Mouse (Mus musculus) cerebellum, adult 8-10 months (tissue): ENCODE data around the gene Mapk10.
A peak's percentile ranks its signal among the peaks of the same experiment; 100 is the strongest.

Experiments
- DNase-seq: peaks from one replicate; pipeline ENCODE4 v3.0.0; 2022

The Mapk10 gene

DNA sequence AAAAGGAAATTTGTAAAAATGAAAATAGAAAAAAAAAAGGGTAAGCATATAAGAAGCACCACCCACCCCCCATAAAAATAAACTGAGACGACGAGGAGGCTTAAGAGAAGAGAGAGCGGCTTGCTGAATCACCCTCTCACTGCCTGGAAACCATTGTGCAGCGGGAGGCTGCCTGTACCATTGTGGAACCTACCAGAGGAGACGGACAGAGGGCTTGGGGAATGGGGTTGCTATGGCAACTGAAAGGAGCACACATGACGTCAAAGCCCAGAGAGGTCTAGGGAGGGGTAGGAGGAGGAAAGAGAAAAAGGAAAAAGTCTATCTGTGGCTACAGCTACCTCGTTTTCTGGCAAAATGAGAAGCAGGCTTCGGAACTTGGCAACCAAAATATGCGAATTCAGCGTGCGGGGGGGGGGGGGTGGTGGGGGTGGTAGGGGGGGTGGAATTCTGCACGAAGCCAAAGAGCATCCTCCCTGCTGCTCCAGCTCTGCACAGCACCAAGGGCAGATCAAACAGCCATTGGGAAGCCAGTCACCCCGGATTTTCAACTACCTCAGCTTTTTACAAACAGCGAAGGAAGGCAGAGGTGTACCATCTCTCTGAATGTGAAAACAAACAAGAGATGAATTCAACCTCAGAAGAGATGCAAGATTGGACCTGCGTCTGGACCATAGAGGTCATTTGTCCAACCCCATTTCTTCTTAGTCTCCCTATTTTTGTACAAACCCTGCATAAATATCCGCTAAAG, at the start of gene Mapk10:
Mapk10 (minus strand) TSS at position 234 of the 748 bp plus-strand sequence.
- peak; percentile 86 for DNase-seq

DNA sequence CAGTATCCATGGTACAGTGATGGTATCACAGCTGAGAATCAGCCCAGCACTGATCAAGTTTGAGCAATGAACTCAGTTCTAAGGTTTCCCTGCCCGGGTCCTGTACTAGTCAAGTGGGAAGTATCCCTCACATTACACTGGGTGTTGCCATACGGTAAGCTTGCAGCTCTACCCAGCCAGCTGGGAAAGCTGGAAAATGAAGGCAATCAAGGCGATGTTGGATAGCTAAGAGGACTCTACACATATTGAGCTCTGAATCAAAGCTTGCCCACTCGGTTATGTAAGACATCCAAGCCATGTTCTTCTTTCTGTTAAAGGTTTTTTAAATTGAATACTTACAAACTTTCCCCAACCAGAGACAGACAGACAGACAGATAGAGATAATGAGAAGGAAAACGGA, 45.0 kb upstream of the Mapk10 start:
- no peak for DNase-seq

DNA sequence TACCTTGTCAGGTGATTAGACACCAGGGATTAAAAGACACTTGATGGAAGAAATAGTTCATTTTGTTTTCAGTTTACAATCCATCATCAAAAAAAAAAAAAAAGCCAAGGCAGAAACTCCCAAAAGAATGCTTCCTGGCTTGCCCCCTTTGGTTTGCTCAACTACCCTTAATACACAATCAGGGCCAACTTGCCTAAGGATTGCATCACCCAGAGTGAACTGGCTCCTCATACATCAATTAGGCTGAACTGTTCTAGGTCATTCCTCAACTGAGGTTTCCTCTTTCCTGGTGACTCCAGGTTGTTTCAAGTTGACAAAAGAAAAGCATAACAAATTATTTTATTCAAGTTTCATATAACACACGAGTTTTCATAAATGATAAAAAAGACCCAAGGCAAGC, 31.3 kb upstream of the Mapk10 start:
- DNase-seq, result no peak

DNA sequence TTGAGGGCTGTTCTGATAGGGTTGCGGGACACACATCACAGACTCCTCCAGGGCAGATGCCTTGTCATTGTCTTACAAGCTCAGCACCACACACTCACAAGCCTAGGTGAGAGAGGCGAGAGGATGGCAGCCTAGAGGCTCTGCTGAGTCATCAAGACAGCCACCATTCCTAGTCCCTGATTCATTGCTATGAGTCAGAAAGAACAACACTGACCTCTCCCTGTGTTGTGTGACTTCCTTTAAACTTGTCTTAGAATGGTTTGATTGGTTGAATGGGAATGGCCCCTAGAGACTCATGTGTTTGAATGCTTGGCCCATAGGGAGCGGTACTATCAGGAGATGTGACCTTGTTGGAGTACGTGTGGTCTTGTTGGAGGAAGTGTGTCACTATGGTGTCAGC, 20.7 kb upstream of the Mapk10 start:
- no peak for DNase-seq

DNA sequence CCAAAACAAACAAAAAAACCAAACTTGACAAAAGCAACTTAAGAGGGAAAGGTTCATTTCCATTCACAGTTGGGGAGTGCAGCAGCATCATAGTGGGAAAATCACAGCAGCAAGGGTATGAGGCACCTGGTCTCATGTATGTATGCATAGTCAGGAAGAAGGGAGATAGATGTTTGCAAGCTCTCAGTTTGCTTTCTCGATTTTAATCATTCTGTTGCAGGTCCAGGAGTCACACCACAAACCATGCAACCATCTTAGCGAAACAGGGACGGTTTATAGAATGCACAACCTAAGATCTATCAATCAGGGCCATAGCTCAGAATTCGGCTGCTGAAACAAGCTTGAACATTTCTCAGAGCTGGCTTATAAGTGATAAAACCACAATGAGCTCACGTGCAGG, 19.2 kb upstream of the Mapk10 start:
- DNase-seq, result no peak

DNA sequence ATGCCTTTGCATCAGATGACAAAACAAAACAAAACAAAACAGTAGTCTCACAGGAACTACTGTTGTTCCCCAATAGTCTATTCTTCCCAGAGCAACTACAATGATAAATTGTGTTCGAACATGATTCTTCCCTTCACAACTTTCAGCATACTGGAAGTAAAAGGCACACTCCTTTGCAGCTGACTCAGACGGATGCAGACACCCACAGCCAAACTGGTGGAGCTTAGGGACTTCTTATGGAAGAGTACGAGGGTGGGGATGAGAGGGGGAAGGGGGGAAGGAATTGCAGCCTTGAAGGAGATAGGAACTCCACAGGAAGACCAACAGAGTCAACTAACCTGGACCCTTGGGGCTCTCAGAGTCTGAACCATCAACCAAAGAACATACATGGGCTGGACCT, 18.2 kb upstream of the Mapk10 start:
- no peak for DNase-seq

DNA sequence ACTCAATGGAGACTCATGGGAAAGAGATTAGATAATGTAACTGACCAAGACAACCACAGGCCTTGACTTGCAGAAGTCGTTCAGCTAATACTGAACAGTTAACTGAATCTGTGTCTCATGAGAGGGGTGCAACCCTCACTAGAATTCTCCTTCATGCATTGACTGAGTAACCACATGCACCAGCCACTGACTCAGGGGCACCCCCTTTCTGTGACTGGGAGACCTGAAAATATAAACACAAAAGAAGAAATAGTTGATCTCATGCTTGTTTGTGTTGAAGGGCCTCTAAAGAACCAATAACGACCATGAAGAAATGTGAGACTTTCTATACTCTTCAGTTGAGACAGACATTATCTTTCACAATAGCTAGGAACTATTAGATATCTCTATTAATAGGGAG, 10.9 kb upstream of the Mapk10 start:
- no peak for DNase-seq

DNA sequence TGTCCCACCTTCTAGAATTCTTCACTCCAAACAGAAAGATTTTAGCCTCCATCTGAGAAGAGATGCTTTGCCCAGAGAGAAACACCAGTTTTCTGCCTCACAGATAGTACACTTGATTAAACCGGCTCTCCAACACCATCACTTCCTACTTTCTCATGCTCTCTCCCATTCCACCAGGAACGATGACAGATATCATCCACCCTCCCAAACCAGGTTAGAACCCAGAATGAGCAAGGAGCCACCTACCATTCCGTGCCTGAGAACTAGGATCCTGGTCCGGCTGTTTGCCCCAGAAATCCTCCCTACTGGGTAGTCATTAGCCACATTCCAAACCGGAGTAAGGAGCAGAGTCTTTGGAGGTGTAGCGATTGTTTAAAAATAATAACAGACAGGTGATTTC, 490 bp downstream of the Mapk10 start:
- peak; percentile 60 for DNase-seq

DNA sequence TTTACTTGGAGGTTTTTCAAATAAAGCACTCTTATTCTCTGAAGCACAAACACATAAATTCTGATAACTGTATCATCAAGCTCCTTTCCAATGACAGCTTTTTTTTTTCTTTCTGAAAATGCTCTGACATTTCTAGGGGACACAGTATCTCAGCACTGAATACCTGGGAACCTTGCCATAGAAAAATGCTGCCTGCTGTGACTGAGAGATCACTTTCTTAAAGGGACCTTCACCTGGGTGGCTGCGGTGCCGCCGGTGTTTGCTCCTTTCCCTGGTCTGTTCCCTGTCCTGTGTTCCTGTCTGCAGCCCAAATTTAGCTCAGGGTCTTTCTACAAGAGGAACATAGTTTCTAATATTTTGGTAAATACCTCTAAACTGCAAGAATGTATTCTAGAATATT, 1.1 kb downstream of the Mapk10 start:
- DNase-seq, result peak; percentile 88

DNA sequence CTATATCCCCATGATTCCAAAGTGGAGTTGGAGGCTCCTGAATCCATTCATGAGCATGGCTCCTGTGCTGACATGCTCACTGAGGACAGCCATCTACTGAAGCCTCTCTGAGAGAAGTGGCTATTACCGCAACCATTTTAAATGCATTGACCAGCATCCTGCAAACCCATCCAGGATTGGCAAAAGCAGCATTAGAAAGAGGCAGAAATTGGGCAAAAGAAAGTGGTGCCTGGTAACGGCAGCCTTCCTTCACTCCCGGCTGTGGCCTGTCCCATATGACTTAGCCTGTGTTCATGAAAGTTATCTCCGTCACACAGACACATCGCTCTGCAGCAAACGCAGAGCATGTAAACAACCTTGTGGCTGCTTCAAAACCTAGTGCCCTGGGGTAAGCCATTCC, 1.6 kb downstream of the Mapk10 start:
- peak; percentile 53 for DNase-seq

DNA sequence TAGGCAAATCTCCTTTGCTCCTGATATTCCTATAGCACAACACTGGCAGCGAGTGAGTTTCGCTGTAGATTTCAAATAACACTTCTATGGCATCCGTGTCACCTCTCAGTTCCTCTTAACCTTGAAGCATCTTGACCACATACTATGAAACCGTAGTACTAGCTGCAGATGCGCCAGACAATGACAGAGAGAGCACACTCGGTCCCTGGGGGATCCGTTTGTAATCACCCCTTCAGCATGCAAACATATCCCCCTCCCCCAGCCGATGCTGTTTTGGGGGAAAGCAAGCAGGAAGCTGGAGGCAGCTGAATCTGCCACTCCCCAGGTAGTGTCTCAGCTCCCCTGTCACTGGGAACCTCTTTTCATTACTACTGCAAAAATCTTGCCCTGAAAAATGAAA, 2.3 kb downstream of the Mapk10 start:
- peak; percentile 54 for DNase-seq

DNA sequence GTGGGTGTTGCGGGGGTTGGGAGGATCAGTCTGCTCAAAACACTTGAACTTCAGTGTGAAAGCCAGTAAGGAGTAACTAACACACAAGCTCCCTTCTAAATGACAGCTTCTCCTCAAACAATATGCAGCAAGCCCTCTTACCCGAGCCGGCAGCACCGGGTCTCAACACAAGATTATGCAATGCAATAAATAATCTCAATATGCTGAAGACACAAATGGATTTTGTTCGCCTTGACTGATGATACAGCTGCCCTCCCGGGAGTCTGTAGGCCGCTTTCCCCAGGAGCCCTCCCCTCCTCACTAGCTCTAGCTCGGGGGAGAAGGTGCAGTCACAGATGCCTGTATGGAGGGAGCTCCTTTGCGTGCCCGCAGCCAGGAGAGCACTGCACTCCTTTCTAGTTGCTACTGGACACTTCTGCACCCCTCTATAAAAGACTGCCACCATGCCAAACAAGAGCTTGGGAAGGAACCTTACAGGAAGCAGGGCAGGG, 3.1 kb downstream of the Mapk10 start:
- peak; percentile 52 for DNase-seq

DNA sequence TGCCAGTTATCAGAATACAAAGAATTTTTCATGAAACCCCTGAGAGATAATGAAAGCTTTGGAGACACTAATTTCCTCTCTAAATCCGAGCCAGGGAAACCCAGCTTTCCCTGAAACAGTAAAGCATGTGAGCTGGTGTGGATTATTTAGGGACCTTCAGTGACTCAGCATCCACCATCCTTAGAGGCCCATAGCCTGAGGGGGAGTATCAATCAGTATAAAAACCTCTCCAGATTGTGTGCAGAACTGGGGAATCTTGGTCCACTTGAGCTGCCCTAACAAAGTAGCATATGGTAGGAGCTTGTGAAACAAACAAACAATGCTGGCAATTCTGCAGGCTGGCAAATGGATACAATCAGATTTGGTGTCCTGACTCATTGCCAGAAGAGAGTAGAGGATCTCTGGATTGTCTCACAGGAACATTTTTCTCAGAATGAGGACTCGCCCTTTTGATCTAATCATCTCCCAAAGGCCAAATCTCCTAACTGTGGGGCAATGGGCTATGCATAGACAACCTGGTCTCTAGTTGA, 13.3 kb downstream of the Mapk10 start:
- DNase-seq, result peak; percentile 40

DNA sequence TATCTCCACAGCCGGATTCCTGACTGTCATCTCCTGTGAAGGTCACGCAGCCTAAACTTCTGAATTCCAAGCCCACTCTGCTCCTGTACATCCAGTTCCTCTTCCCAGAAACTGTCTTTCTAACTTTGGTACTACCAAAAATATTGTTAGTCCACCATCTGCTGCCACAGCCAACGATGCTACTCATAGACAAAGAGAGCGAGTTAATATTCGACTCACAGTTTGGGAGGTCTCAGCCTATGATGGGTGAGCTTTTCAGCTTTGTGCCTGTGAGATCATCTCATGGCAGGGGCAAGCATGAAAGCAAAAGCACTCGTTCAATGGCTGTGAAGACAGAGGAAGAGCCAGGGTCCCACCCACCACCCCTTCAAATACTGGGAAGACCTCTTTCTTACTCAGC, 16.6 kb downstream of the Mapk10 start:
- DNase-seq, result no peak

DNA sequence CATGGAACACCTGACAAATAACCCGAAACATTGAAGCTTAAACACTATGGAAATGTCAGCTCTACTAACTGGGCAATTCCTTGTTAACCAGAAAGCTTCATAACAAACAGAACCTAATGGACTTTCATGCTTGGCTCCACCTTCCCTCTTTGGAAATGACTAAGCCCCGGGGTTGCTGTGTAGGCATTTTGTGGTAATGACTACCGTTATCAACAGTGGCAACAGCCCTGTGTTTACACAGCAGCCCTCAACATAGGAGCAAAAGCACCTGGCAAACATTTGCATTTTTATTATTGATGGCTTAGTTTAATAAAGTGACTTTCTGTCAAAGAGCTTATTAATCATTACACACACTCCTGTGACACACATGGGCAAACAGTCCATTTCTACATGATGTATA, 17.4 kb downstream of the Mapk10 start:
- no peak for DNase-seq

DNA sequence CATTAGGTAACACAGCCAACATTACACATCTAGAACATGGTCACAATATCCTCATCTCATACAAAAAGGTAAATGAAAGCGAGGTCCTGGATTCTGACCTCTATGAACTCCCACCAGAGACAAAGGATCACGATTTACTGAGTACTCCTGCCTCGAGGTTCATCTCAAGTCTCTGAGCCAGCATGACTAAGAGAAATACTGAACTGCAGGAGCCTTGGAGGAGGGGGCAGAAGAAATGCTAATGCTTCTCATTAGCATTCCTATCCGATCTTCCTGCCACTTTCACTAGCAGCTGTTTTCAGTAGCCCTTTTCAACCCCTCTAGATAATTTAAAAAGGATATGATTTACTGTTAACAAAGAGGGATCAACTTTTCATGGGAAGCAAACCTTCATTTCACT, 19.6 kb downstream of the Mapk10 start:
- DNase-seq, result no peak

DNA sequence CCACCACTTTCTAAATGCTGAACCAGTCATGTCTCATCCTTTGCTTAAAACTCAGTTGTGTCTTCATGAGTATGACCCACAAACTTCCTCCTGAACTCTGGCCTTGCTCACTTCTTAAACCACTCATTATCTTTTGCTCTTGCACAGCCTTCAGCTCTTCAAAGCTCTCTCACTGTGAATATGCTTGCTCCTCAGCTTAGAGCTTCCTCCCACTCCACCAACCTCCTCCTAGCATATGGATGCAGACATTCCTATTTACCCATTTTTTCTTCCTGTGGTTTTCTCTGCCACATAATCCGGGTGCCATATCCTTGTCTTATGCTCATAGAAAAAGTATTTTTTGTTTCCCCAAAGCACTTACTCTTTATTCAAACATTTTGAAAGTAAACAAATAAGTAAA, 26.9 kb downstream of the Mapk10 start:
- DNase-seq, result no peak

DNA sequence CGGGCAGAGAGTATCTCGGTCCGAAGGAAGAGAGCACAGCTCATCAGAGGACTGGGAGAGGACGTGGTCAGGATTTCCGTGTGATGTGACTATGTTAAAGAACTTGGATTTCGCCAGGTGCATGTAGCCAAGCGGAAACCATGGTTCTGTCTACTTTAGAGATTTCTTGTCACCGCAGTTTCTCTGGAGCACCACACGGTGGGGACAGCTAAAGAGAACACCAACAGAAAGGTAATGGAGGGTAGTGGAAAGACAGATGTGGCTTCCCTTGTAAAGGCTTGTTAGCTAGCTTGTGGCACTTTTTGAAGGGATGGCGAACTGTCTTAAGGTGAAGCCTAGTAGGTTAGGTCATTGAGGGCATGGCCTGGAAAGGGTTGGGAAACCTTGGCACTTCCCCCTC, 29.5 kb downstream of the Mapk10 start:
- DNase-seq, result no peak

DNA sequence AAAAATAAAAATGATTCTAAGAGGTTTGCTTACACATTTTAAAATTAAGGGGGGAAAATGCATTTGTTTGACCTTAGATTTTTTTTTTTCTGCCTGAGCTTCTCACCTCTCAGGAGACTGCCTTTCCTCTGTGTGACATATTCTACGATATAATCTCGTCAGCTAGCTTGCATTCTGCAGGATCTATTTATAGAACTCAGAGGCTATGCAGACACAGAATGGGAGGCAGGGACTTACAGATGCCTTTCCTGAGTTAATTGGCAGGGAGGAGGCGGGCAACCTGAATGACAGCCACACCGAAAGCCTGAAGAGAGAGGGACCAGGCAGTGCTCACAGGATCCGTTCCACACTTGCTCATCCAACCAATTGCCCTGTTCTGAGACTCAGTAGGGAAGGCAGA, 34.1 kb downstream of the Mapk10 start:
- no peak for DNase-seq

DNA sequence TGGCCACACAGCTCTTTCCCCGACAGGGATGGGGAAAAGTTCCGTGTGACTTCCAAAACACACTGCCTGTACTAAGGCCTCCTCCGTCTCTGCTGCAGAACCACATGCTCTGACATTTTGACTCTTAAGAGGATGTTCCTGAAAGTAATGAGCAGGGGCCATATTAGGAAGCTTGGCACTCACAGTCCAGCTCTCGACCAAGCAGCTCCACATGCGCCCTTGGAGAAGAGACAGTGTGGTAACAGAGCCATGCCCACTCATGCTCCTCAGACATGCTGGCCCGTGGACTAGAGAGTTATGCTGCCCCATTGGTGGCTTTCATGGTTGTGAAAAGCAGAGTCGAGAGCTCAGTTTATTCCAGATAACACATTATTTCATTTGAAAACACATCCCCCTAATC, 35.1 kb downstream of the Mapk10 start:
- no peak for DNase-seq

DNA sequence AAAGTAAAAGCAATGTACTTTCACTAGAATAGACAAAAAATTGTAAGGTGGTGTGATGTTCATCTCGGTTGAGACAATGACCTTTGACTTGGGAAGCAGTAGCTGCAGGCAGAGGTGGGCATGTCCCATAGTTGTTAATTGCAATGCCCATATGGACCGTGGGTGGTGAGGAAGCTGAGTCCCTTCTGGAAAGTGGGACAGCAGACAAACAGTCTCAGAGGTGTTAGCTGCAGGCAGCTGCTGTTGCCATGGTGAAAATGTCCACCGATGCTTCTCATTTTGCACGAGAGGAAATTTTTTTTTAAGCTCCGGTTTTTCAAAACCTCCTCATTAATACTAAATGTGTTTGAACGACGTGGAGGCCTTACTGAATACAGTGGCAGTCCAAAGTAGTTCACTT, 36.5 kb downstream of the Mapk10 start:
- no peak for DNase-seq

DNA sequence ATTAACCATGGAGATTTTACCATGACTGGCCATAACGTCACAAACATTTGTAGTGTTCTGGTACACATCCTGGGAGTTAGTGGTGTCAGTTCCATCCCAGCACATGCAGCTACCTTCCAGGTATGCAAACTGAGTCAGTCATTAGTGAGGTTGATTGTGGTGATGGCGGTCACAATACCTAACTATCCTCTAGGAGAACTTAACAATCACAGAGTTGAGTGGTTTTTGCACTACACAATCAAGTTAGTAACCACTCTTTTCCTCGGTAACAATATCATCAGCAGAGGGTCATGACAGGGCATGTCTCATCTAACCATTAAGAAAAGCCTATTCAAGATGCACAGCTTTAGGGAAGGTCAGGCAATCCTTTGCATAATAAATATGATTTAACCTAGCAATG, 39.9 kb downstream of the Mapk10 start:
- no peak for DNase-seq

DNA sequence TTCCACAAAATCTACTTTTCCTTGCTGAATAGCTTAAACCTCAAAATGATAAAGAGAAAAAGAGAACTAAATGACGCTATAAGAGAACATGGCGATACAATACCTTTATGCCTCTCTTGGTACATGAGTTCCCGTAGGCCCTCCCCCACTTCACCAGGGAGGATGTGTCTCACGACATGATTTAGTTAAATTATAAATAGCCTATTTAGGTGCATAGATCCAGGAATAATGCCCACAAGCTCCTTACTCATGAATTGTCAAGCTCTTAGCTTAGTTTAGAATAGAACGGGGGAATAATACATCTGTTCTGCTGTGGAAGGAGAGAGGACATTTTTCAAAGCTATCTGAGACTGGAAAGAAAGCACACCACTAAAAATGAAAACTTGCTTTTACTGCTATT, 43.8 kb downstream of the Mapk10 start:
- DNase-seq, result no peak

DNA sequence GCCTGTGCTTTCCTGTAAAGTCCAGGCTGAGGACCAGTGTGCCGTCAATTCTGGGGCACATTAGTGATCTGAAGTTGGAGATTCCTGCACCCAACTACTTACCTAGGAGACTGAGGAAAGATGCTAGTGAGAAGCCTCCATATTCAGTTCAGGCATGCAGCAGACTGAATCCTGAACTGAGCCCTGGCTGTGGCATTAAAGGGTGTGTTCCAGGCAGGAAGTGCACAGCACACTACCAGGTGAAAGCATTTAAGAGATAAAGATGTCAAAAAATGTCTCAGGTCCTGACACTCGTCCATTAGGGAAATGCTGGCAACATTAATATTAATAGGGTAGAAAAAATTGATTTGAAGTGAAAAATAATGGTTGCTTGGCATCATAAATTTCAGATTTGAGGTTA, 44.4 kb downstream of the Mapk10 start:
- no peak for DNase-seq

DNA sequence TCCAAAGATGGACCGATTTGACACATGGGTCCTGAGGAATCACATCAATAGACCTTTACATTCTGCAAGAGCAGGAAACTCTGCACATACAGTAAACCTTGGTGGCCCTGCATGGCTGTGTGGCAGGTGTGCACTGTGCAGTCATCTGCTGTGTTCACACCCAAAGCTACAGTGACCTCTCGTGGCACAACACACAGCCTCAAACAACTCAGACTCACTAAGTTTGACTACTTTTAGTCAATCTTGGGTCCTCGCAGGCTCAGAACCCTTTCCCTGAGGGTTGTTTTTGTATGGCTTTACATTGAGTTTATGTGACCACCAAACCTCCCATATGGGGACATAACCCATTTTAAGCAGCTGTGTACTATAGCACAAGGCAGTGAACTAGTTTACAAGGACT, 47.1 kb downstream of the Mapk10 start:
- no peak for DNase-seq
